Mouse (Mus musculus): ENCODE data around the gene Cdk17.

- TF ChIP-seq CTCF (IDR thresholded peaks at IDR 0.05; ENCODE audit: low read depth), result 0 out of 2 replicates have a peak, but pooled peaks have one; percentile 10
- no peak for TF ChIP-seq EP300 (optimal IDR thresholded peaks at IDR 0.05)
These were observed 82.2 kb downstream of the Cdk17 start for GRCm38 (mm10) chr10:93242861-93243260.

All from stomach, postnatal 0 days (tissue).